Mouse (Mus musculus) CH12.LX (cell line): Measurements from ENCODE around the gene Dnajc9. TPM values are rescaled to one million over a fixed set of nuclear protein-coding genes. Genes with fewer than 3 reads are reported as not detected.

ENCODE experiments used
- DNase-seq: peaks from one replicate; pipeline ENCODE4 v3.0.0-alpha.2; 2013; ENCODE audit errors: extremely low read depth
- H3K27ac ChIP-seq: 2 replicates; pipeline ENCODE4 v1.5.1; 2012; ENCODE audit warnings: low read depth, mild to moderate bottlenecking, control low read depth, moderate library complexity; ENCODE audit not compliant: insufficient read depth
- H3K27me3 ChIP-seq: replicated peaks from 2 replicates; pipeline ENCODE3; 2012; ENCODE audit warnings: inconsistent platforms
- H3K36me3 ChIP-seq, 2 experiments: replicated peaks in 1 of 2; 2 replicates each; pipeline versions ENCODE3 to v1.6.1; 2012; ENCODE audit warnings: inconsistent platforms in 1 of 2, low read length in 1 of 2, mild to moderate bottlenecking in 1 of 2, mixed read lengths in 1 of 2, moderate library complexity in 1 of 2; ENCODE audit not compliant: control insufficient read depth in 1 of 2, insufficient read depth in 1 of 2
- H3K4me1 ChIP-seq, 2 experiments: 2 replicates each; pipeline ENCODE4 v1.6.1; 2012; ENCODE audit warnings: inconsistent platforms in 1 of 2, moderate library complexity in 1 of 2; ENCODE audit not compliant: insufficient read depth in 2 of 2, control insufficient read depth in 1 of 2
- H3K4me2 ChIP-seq: 2 replicates; pipeline ENCODE4 v1.6.1; 2012; ENCODE audit warnings: low read depth, mild to moderate bottlenecking, control low read depth; ENCODE audit not compliant: poor library complexity, insufficient read depth, severe bottlenecking
- H3K4me3 ChIP-seq, 3 experiments: fragments of 150-350 bp in 1 of 3; sonication (generic) in 1 of 3; replicated peaks in 1 of 3; 2 replicates each; pipeline versions ENCODE3 to v1.5.1; 2011 to 2012; ENCODE audit warnings: low read depth in 2 of 3, low read length in 2 of 3, mild to moderate bottlenecking in 2 of 3, moderate library complexity in 2 of 3, control low read depth in 1 of 3, improper control_type of control experiment in 1 of 3, inconsistent platforms in 1 of 3, mixed read lengths in 1 of 3; ENCODE audit not compliant: poor library complexity in 1 of 3
- H3K79me2 ChIP-seq: replicated peaks from 2 replicates; pipeline ENCODE4 v1.6.1; 2012; ENCODE audit warnings: mild to moderate bottlenecking, moderate library complexity; ENCODE audit not compliant: control insufficient read depth, poor library complexity, insufficient read depth, severe bottlenecking; ENCODE audit errors: extremely low read depth
- H3K9ac ChIP-seq: 2 replicates; pipeline ENCODE4 v1.6.1; 2012; ENCODE audit warnings: low read depth, mild to moderate bottlenecking, control low read depth, moderate library complexity; ENCODE audit not compliant: insufficient read depth
- H3K9me3 ChIP-seq: replicated peaks from 2 replicates; pipeline ENCODE3; 2012; ENCODE audit warnings: low read length, inconsistent platforms, mixed read lengths
- BHLHE40 ChIP-seq: IDR thresholded peaks from 2 replicates; pipeline ENCODE4 v1.6.1; 2011; ENCODE audit warnings: mild to moderate bottlenecking, low read depth, low read length, improper control_type of control experiment
- CHD1 ChIP-seq: IDR thresholded peaks from 2 replicates; pipeline ENCODE4 v1.6.1; 2012; ENCODE audit warnings: low read depth, low read length, improper control_type of control experiment, inconsistent platforms
- CHD2 ChIP-seq: IDR thresholded peaks from 2 replicates; pipeline ENCODE4 v1.6.1; 2011; ENCODE audit warnings: low read length, improper control_type of control experiment
- CTCF ChIP-seq, 2 experiments: IDR thresholded peaks in 1 of 2; conservative IDR thresholded peaks in 1 of 2; 2 replicates each; pipeline ENCODE4 v1.5.1; 2011 to 2012; ENCODE audit warnings: low read depth in 2 of 2, low read length in 2 of 2, improper control_type of control experiment in 1 of 2, inconsistent platforms in 1 of 2, mild to moderate bottlenecking in 1 of 2, moderate library complexity in 1 of 2
- E2F4 ChIP-seq: IDR thresholded peaks from 2 replicates; pipeline ENCODE4 v1.6.1; 2011; ENCODE audit warnings: low read depth, low read length, improper control_type of control experiment; ENCODE audit not compliant: insufficient replicate concordance
- ELF1 ChIP-seq: IDR thresholded peaks from 2 replicates; pipeline ENCODE4 v1.6.1; 2014; ENCODE audit warnings: low read depth, mild to moderate bottlenecking, inconsistent platforms, low read length, improper control_type of control experiment
- EP300 ChIP-seq: IDR thresholded peaks from 2 replicates; pipeline ENCODE4 v1.6.1; 2011; ENCODE audit warnings: low read length, improper control_type of control experiment
- ETS1 ChIP-seq: conservative IDR thresholded peaks from 2 replicates; pipeline ENCODE4 v1.6.1; 2012; ENCODE audit warnings: low read depth, mild to moderate bottlenecking, inconsistent platforms, low read length, improper control_type of control experiment, moderate library complexity
- GABPA ChIP-seq: IDR thresholded peaks from 2 replicates; pipeline ENCODE4 v1.6.1; 2012; ENCODE audit warnings: low read depth, low read length, improper control_type of control experiment, inconsistent platforms; ENCODE audit not compliant: insufficient replicate concordance
- HCFC1 ChIP-seq: IDR thresholded peaks from 2 replicates; pipeline ENCODE4 v1.6.1; 2012; ENCODE audit warnings: low read depth, mild to moderate bottlenecking, inconsistent platforms, low read length, improper control_type of control experiment
- IRF4 ChIP-seq: IDR thresholded peaks from 2 replicates; pipeline ENCODE4 v1.6.1; 2014; ENCODE audit warnings: low read depth, mild to moderate bottlenecking, inconsistent platforms, low read length, improper control_type of control experiment
- JUN ChIP-seq: IDR thresholded peaks from 2 replicates; pipeline ENCODE4 v1.6.1; 2011; ENCODE audit warnings: low read depth, mild to moderate bottlenecking, low read length, improper control_type of control experiment, moderate library complexity; ENCODE audit not compliant: insufficient read depth
- JUND ChIP-seq: conservative IDR thresholded peaks from 2 replicates; pipeline ENCODE4 v1.6.1; 2011; ENCODE audit warnings: low read depth, low read length, improper control_type of control experiment
- KAT2A ChIP-seq: IDR thresholded peaks from 2 replicates; pipeline ENCODE4 v1.6.1; 2012; ENCODE audit warnings: low read length, improper control_type of control experiment, inconsistent platforms; ENCODE audit not compliant: insufficient replicate concordance
- MAFK ChIP-seq: IDR thresholded peaks from 2 replicates; pipeline ENCODE4 v1.6.1; 2011; ENCODE audit warnings: low read length, improper control_type of control experiment; ENCODE audit not compliant: insufficient replicate concordance
- MAX ChIP-seq: IDR thresholded peaks from 2 replicates; pipeline ENCODE4 v1.6.1; 2011; ENCODE audit warnings: low read length, improper control_type of control experiment
- MAZ ChIP-seq: IDR thresholded peaks from 2 replicates; pipeline ENCODE4 v1.6.1; 2012; ENCODE audit warnings: low read depth, mild to moderate bottlenecking, inconsistent platforms, low read length, improper control_type of control experiment, moderate library complexity
- MEF2A ChIP-seq: IDR thresholded peaks from 2 replicates; pipeline ENCODE4 v1.6.1; 2014; ENCODE audit warnings: low read depth, mild to moderate bottlenecking, inconsistent platforms, low read length, improper control_type of control experiment, borderline replicate concordance
- MXI1 ChIP-seq: IDR thresholded peaks from 2 replicates; pipeline ENCODE4 v1.6.1; 2011; ENCODE audit warnings: mild to moderate bottlenecking, low read depth, low read length, improper control_type of control experiment
- MYC ChIP-seq: IDR thresholded peaks from 2 replicates; pipeline ENCODE4 v1.6.1; 2011; ENCODE audit warnings: low read depth, mild to moderate bottlenecking, improper control_type of control experiment, low read length
- NELFE ChIP-seq: IDR thresholded peaks from 2 replicates; pipeline ENCODE4 v1.6.1; 2011; ENCODE audit warnings: low read depth, low read length, improper control_type of control experiment
- NRF1 ChIP-seq: IDR thresholded peaks from 2 replicates; pipeline ENCODE4 v1.6.1; 2014; ENCODE audit warnings: low read depth, mild to moderate bottlenecking, inconsistent platforms, low read length, improper control_type of control experiment, moderate library complexity
- PAX5 ChIP-seq: IDR thresholded peaks from 2 replicates; pipeline ENCODE4 v1.6.1; 2012; ENCODE audit warnings: low read length, inconsistent platforms, mixed read lengths
- POLR2A ChIP-seq: IDR thresholded peaks from 2 replicates; pipeline ENCODE4 v1.6.1; 2011; ENCODE audit warnings: low read depth, mild to moderate bottlenecking, improper control_type of control experiment, low read length
- POLR2AphosphoS2 ChIP-seq: IDR thresholded peaks from 2 replicates; pipeline ENCODE4 v1.6.1; 2011; ENCODE audit warnings: low read depth, low read length, improper control_type of control experiment
- RAD21 ChIP-seq: IDR thresholded peaks from 2 replicates; pipeline ENCODE4 v1.6.1; 2011; ENCODE audit warnings: low read depth, mild to moderate bottlenecking, low read length, improper control_type of control experiment, moderate library complexity
- RCOR1 ChIP-seq: conservative IDR thresholded peaks from 2 replicates; pipeline ENCODE4 v1.6.1; 2012; ENCODE audit warnings: low read depth, mild to moderate bottlenecking, inconsistent platforms, low read length, improper control_type of control experiment
- SIN3A ChIP-seq: IDR thresholded peaks from 2 replicates; pipeline ENCODE4 v1.6.1; 2012; ENCODE audit warnings: low read length, improper control_type of control experiment, inconsistent platforms
- SMC3 ChIP-seq: IDR thresholded peaks from 2 replicates; pipeline ENCODE4 v1.6.1; 2011; ENCODE audit warnings: low read depth, low read length, improper control_type of control experiment
- TBP ChIP-seq: conservative IDR thresholded peaks from 2 replicates; pipeline ENCODE4 v1.6.1; 2011; ENCODE audit warnings: low read depth, low read length, improper control_type of control experiment
- TCF12 ChIP-seq: IDR thresholded peaks from 2 replicates; pipeline ENCODE4 v1.6.1; 2014; ENCODE audit warnings: low read depth, mild to moderate bottlenecking, inconsistent platforms, low read length, improper control_type of control experiment
- UBTF ChIP-seq: IDR thresholded peaks from 2 replicates; pipeline ENCODE4 v1.6.1; 2012; ENCODE audit warnings: low read depth, mild to moderate bottlenecking, inconsistent platforms, low read length, improper control_type of control experiment, moderate library complexity
- USF1 ChIP-seq: IDR thresholded peaks from 2 replicates; pipeline ENCODE4 v1.6.1; 2014; ENCODE audit warnings: low read depth, mild to moderate bottlenecking, inconsistent platforms, low read length, improper control_type of control experiment
- USF2 ChIP-seq: conservative IDR thresholded peaks from 2 replicates; pipeline ENCODE4 v1.6.1; 2011; ENCODE audit warnings: low read depth, low read length, improper control_type of control experiment
- ZC3H11A ChIP-seq: IDR thresholded peaks from 2 replicates; pipeline ENCODE4 v1.6.1; 2012; ENCODE audit warnings: low read depth, mild to moderate bottlenecking, inconsistent platforms, low read length, improper control_type of control experiment
- ZKSCAN1 ChIP-seq: IDR thresholded peaks from 2 replicates; pipeline ENCODE4 v1.6.1; 2012; ENCODE audit warnings: low read depth, inconsistent platforms, low read length, improper control_type of control experiment, borderline replicate concordance
- ZMIZ1 ChIP-seq: IDR thresholded peaks from 2 replicates; pipeline ENCODE4 v1.6.1; 2012; ENCODE audit warnings: low read depth, mild to moderate bottlenecking, inconsistent platforms, low read length, improper control_type of control experiment
- ZNF384 ChIP-seq: IDR thresholded peaks from 2 replicates; pipeline ENCODE4 v1.6.1; 2012; ENCODE audit warnings: low read depth, low read length, improper control_type of control experiment, inconsistent platforms
- dilution Hi-C: fragments of 300-500 bp; cut with MboI; formaldehyde crosslinking; loops from 2 replicates; pipeline ENCODE4 v1.14.3; 2020; ENCODE audit warnings: low sequenced_read_pairs; ENCODE audit not compliant: extremely low pct_unique_long_range_greater_than_20kb, extremely low pct_ligation_motif_present
- in situ Hi-C: fragments of 300-500 bp; cut with MboI; formaldehyde crosslinking; loops from 3 replicates; pipeline ENCODE4 v1.14.3; 2019; ENCODE audit warnings: low sequenced_read_pairs, low pct_ligation_motif_present, low pct_unique_long_range_greater_than_20kb, mixed read lengths
- polyA plus RNA-seq: library from polyadenylated mRNA; unstranded; fragments of >175 nt; gene quantifications from 2 replicates; pipeline ENCODE4 v1.2.1, GENCODE M21; 2012; ENCODE audit warnings: low read depth; ENCODE audit not compliant: insufficient read length
- total RNA-seq, 2 experiments: library from RNA; depleted of rRNA; stranded (reverse); fragments of 300-350 nt in 1 of 2; fragments of >200 nt in 1 of 2; gene quantifications; 2 replicates each; pipeline ENCODE4 v1.2.3; 2012 to 2014

Gene Dnajc9
- total and polyA plus RNA-seq, 3 experiments: 123 to 223 (median 166) TPM

DNA sequence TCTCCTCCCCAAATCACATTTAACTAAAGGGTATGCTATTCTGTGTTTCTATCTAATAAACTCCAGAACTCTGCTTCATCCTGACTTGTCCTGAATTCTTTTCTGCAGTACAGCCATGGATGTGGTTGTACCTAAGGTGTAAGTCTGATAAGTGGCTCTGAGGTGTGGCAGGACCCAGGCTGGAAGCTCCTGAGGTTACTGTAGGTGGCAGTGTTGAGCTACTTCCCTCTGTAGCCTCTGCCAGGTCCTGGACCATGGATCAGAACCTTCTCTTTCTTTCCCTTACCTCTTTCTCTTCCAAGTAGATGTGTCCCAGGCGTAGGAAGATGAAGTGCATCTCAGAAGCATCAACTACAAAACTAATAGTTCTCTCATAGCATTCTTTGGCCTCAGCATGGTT, 11.4 kb upstream of the Dnajc9 start (continued):
- no peak for TF ChIP-seq RCOR1

DNA sequence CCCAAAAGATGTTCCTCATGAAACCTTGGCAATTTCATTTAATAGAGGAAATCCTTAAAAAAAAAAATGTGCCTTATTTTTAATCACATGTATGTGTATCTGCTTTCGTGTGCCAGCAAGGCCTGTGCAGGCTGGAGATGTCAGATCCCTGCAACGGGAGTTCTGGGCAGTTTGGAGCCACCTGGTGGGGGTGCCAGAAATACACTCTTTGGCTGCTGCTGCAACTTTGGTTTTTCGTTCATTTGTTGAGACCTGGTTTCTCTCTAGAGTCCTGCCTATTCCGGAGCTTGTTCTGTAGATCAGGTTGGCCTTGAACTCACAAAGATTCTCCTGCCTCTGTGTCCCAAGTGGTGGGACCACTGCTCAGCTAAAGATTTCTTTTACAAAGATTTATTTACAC, 10.2 kb upstream of the Dnajc9 start:
- in situ Hi-C loops: loop anchor here (5.0 to 10.0 kb wide), 2 partner anchors 33 to 276 kb away; partner anchors contain the start of gene Sec24c
- H3K9me3 ChIP-seq: no peaks in the 10 kb centered on the region
- H3K9ac ChIP-seq: no peak overlapping the region
- dilution Hi-C loops: no loop called here
- no peaks in the 10 kb centered on the region for H3K27me3 ChIP-seq
- no peaks in the 10 kb centered on the region for H3K79me2 ChIP-seq
- peaks cover 2 to 8% of the 10 kb centered on the region in 2 experiments; a peak in 2 of 4 replicates for H3K4me1 ChIP-seq
- H3K4me2 ChIP-seq: peak overlapping the region; percentile 24; the same call in 1 of the 2 replicates
- DNase-seq: peak; percentile 53
- H3K36me3 ChIP-seq: no peaks in the 10 kb centered on the region
- no peak overlapping the region for H3K27ac ChIP-seq
- H3K4me3 ChIP-seq: no peak overlapping the region
- TF ChIP-seq GABPA: no peak
- TF ChIP-seq CHD1: no peak
- no peak for TF ChIP-seq UBTF
- TF ChIP-seq IRF4: peak; percentile 27; the same call in 1 of the 2 replicates
- TF ChIP-seq CTCF (conservative IDR thresholded peaks at IDR 0.05 in 1 of 2, IDR thresholded peaks at IDR 0.05 in 1 of 2; ENCODE audit: low read depth in 2 of 2, low read length in 2 of 2): peak; percentile 27 to 79; a peak in 3 of 4 replicates
- TF ChIP-seq JUND: no peak
- TF ChIP-seq E2F4: no peak
- no peak for TF ChIP-seq TCF12
- no peak for TF ChIP-seq PAX5
- TF ChIP-seq ZMIZ1: no peak
- TF ChIP-seq SMC3: peak; percentile 79
- 0 out of 2 replicates have a peak, but pooled peaks have one; percentile 37 for TF ChIP-seq SIN3A
- no peak for TF ChIP-seq ZNF384
- no peak for TF ChIP-seq TBP
- no peak for TF ChIP-seq KAT2A
- TF ChIP-seq MEF2A: 0 out of 2 replicates have a peak, but pooled peaks have one; percentile 20
- TF ChIP-seq MAFK: no peak
- TF ChIP-seq NRF1: no peak
- no peak for TF ChIP-seq POLR2AphosphoS2
- TF ChIP-seq EP300: no peak
- TF ChIP-seq USF1: no peak
- no peak for TF ChIP-seq POLR2A
- no peak for TF ChIP-seq MAZ
- TF ChIP-seq ETS1: no peak
- TF ChIP-seq RAD21: peak; percentile 47
- no peak for TF ChIP-seq HCFC1
- TF ChIP-seq ELF1: no peak
- no peak for TF ChIP-seq MXI1
- no peak for TF ChIP-seq NELFE
- no peak for TF ChIP-seq ZC3H11A
- TF ChIP-seq BHLHE40: no peak
- TF ChIP-seq RCOR1: no peak
- no peak for TF ChIP-seq CHD2
- no peak for TF ChIP-seq MAX
- TF ChIP-seq JUN: no peak
- TF ChIP-seq ZKSCAN1: no peak
- TF ChIP-seq MYC: peak; percentile 32; the same call in 1 of the 2 replicates
- TF ChIP-seq USF2: no peak
